Mouse (Mus musculus): Measurements from ENCODE around the gene Lin9. TPM values are rescaled to one million over a fixed set of nuclear protein-coding genes. Genes with fewer than 3 reads are reported as not detected.
"Not testable (repeated sequence)": the region's sequence is repeated elsewhere in the genome, so short reads cannot be mapped to it uniquely, and the experiment has no call there.

Gene Lin9
- 1.1 and 1.9 TPM in 2 replicates for polyA plus RNA-seq (2012; rRNA removed)

DNA sequence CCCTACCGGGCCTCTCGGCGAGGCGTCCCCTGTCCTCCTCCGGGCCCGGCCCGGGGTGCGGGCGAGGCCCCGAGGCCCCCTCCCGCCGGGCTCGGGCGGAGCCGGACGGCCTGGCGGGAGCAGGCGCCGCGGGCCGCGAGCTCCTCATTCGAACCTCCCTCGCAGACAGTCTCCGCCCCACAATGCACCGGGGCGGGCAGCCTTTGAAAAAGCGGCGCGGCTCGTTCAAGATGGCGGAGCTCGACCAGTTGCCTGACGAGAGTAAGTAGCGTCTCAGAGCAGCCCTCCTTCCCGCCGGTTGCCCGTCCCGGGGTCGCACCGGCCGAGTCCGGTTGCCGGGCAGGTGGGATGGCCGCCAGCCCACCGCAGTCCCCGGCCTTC, at the start of gene Lin9:
Gene Lin9 (plus strand): TSS at position 14 of the 381 bp plus-strand sequence.
- Histone ChIP-seq H3K4me3 (ENCODE audit: low read depth, low read length) (peak within 1 kb of the TSS; percentile 99), H3K36me3 (ENCODE audit: control insufficient read depth, insufficient read depth, low read length) (no peaks in the 10 kb centered on the region), H3K4me1 (ENCODE audit: control insufficient read depth, insufficient read depth, insufficient read length, low read length) (no peaks in the 10 kb centered on the region), H3K27ac (ENCODE audit: insufficient read depth, low read depth, low read length) (peak within 1 kb of the TSS; percentile 44), H3K27me3 (ENCODE audit: control insufficient read depth, insufficient read depth, low read length) (no peaks in the 10 kb centered on the region)
- TF ChIP-seq POLR2A (IDR thresholded peaks at IDR 0.05; ENCODE audit: low read depth, low read length): peak; percentile 54; the same call in 1 of the 2 replicates
- TF ChIP-seq CTCF (IDR thresholded peaks at IDR 0.05; ENCODE audit: extremely low read depth, insufficient read length, insufficient replicate concordance, low read depth, low read length): no peak
- under 1% methylated on average over 46 of the region's 47 CpGs for WGBS

DNA sequence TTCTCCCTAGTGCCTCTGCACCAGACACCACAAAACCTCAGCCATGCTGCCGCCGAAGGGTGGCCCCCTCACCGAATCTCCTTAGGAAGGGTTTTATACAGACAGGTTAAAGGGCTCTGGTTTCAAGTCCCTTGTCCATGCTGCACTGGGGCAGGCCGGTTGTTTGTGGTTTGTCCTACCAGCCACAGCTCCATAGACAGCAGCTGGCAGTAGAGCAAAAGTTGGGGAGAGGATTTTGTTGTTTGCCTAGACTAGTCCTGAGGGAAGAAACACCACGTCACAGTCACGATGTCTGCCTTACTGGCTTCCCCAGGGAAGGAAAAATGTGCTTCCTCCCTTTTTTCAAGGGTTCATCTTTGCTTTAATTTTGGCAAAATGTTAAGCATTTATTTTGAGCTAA, 40.4 kb upstream of the Lin9 start:
- H3K4me3 ChIP-seq (ENCODE audit: low read depth, low read length): no peak overlapping the region
- H3K36me3 ChIP-seq (ENCODE audit: control insufficient read depth, insufficient read depth, low read length): peaks cover 47% of the 10 kb centered on the region
- H3K27ac ChIP-seq (ENCODE audit: insufficient read depth, low read depth, low read length): no peak overlapping the region
- no peaks in the 10 kb centered on the region for H3K27me3 ChIP-seq (ENCODE audit: control insufficient read depth, insufficient read depth, low read length)
- H3K4me1 ChIP-seq (ENCODE audit: control insufficient read depth, insufficient read depth, insufficient read length, low read length): no peaks in the 10 kb centered on the region
- no peak for TF ChIP-seq CTCF (IDR thresholded peaks at IDR 0.05; ENCODE audit: extremely low read depth, insufficient read length, insufficient replicate concordance, low read depth, low read length)
- TF ChIP-seq POLR2A (IDR thresholded peaks at IDR 0.05; ENCODE audit: low read depth, low read length): no peak
- 84% methylated on average over 6 of the region's 6 CpGs for WGBS

DNA sequence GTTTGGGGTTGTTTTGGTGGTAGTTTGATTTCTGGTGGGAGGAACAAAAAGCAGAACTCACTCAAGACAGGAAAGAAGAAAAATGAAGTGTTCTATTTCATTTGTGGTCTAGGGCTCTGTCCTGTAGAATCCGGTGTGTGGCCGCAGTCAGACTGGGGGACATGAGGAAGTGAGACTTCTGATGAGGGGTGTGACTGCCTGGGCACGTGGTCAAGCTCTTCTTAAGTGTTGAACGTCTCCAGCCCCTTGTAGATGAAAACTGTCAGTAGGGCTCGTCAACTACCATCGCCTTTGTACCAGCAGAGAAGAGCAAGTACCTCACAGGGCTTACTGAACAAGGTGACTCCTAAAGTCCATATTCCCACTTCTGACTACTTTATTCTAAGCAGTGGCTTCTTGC, 39.1 kb upstream of the Lin9 start:
- Histone ChIP-seq H3K27me3 (ENCODE audit: control insufficient read depth, insufficient read depth, low read length) (no peaks in the 10 kb centered on the region), H3K36me3 (ENCODE audit: control insufficient read depth, insufficient read depth, low read length) (peaks cover 38% of the 10 kb centered on the region), H3K27ac (ENCODE audit: insufficient read depth, low read depth, low read length) (no peak overlapping the region), H3K4me1 (ENCODE audit: control insufficient read depth, insufficient read depth, insufficient read length, low read length) (no peaks in the 10 kb centered on the region), H3K4me3 (ENCODE audit: low read depth, low read length) (no peak overlapping the region)
- TF ChIP-seq CTCF (IDR thresholded peaks at IDR 0.05; ENCODE audit: extremely low read depth, insufficient read length, insufficient replicate concordance, low read depth, low read length) (no peak), POLR2A (IDR thresholded peaks at IDR 0.05; ENCODE audit: low read depth, low read length) (no peak)
- 79% methylated on average over 6 of the region's 6 CpGs for WGBS

DNA sequence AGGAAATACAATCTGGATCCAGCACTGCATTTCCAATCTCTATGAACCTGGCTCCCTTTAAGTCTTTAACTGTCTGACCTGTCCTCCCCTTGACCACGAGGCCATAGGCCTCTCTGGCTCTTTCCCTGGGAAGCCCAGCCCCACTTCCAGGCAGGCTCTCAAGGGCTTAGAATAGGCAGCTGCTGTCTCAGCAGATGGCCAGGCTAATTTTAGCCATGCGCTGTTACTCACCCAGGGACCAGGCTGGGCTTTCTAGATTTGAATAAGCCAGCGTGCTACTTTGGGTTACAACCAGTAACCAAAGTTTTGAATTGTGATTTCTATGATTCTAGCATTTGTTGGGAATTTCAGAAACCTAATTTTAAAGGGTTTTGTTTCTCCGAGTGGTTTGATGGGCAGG, 36.4 kb upstream of the Lin9 start:
- peaks cover 13% of the 10 kb centered on the region for H3K36me3 ChIP-seq (ENCODE audit: control insufficient read depth, insufficient read depth, low read length)
- no peaks in the 10 kb centered on the region for H3K4me1 ChIP-seq (ENCODE audit: control insufficient read depth, insufficient read depth, insufficient read length, low read length)
- H3K4me3 ChIP-seq (ENCODE audit: low read depth, low read length): no peak overlapping the region
- TF ChIP-seq POLR2A (IDR thresholded peaks at IDR 0.05; ENCODE audit: low read depth, low read length) (no peak), CTCF (IDR thresholded peaks at IDR 0.05; ENCODE audit: extremely low read depth, insufficient read length, insufficient replicate concordance, low read depth, low read length) (no peak)
- H3K27ac ChIP-seq (ENCODE audit: insufficient read depth, low read depth, low read length): no peak overlapping the region
- 69% methylated on average over 4 of the region's 4 CpGs for WGBS
- no peaks in the 10 kb centered on the region for H3K27me3 ChIP-seq (ENCODE audit: control insufficient read depth, insufficient read depth, low read length)

DNA sequence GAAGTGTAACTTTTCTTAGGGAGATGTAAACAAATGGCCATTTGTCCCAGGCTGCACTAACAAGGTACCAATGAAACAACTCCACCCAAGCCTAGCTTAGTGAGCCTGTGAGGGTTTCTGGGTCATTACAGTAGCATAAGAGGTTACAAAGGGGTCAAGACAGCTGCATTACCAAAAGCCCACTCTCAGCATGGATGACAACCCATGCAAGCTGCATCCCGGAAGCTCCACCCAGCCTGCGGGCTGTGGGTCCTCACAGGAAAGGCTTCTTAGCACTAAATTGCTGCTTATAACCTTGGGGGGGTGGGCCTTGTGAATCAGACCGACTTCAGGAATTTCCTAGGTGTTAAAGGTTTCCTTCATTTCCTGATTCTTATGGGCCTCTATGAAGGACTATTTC, 34.8 kb upstream of the Lin9 start:
- no peak for TF ChIP-seq POLR2A (IDR thresholded peaks at IDR 0.05; ENCODE audit: low read depth, low read length)
- TF ChIP-seq CTCF (IDR thresholded peaks at IDR 0.05; ENCODE audit: extremely low read depth, insufficient read length, insufficient replicate concordance, low read depth, low read length): no peak

DNA sequence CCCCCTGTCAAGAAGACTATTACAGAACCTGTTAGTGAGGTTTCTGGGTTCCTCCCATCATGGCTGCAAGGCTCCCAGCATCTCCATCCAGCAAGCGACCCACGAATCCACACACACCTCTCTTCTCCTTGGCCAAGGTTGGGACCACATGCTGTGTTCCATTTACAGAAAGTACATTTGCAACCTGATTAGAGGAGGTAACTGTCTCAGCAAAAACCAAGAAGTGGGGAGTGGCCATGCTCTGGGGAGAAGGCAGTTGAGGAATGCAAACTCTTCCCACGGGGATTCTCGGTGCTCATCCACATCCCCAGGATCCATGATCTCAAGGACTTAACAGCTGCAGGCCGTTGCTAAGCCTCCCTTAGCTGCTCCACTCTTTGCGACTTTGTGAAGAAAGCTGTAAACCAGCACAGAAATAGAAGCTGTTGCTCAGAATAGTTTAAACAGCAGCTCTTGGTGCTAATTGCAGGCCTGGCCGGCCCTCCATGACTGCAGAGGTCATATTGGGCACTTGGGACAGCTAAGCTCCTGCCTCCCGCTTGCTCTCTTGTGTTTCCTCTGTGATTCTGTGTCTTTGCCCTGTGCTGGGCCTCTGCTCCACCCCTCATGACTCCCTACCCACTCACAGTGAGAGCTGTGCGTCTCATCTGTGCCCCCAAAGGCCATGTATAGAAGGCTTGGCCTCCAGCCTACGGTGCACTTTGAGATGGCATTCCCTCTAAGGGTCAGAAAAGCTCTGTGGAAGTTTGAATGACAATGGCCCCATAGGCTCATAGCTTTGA, 34.0 kb upstream of the Lin9 start:
- peaks cover 4% of the 10 kb centered on the region for H3K36me3 ChIP-seq (ENCODE audit: control insufficient read depth, insufficient read depth, low read length)
- no peak overlapping the region for H3K27ac ChIP-seq (ENCODE audit: insufficient read depth, low read depth, low read length)
- no peak overlapping the region for H3K4me3 ChIP-seq (ENCODE audit: low read depth, low read length)
- TF ChIP-seq CTCF (IDR thresholded peaks at IDR 0.05; ENCODE audit: extremely low read depth, insufficient read length, insufficient replicate concordance, low read depth, low read length) (no peak), POLR2A (IDR thresholded peaks at IDR 0.05; ENCODE audit: low read depth, low read length) (no peak)
- no peaks in the 10 kb centered on the region for H3K27me3 ChIP-seq (ENCODE audit: control insufficient read depth, insufficient read depth, low read length)
- 76% methylated on average over 10 of the region's 10 CpGs for WGBS
- H3K4me1 ChIP-seq (ENCODE audit: control insufficient read depth, insufficient read depth, insufficient read length, low read length): no peaks in the 10 kb centered on the region

More for the DNA sequence above, 34.8 kb upstream of the Lin9 start:
- Histone ChIP-seq H3K36me3 (ENCODE audit: control insufficient read depth, insufficient read depth, low read length) (peaks cover 5% of the 10 kb centered on the region), H3K27ac (ENCODE audit: insufficient read depth, low read depth, low read length) (no peak overlapping the region), H3K4me1 (ENCODE audit: control insufficient read depth, insufficient read depth, insufficient read length, low read length) (no peaks in the 10 kb centered on the region), H3K27me3 (ENCODE audit: control insufficient read depth, insufficient read depth, low read length) (no peaks in the 10 kb centered on the region), H3K4me3 (ENCODE audit: low read depth, low read length) (no peak overlapping the region)
- WGBS: 59% methylated on average over 3 of the region's 3 CpGs

DNA sequence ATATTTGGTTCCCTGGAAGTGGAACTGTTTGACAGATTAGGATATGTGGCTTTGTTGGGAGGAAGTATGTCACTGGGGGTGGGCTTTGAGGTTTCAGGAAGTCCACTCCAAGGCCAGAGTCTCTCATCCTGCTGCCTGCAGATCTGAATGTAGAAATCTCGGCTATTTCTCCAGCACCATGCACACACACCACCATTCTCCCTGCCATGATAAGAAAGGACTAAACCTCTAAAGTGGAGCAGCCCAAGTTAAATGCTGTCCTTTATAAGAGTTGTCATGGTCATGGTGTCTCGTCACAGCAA, 33.4 kb upstream of the Lin9 start:
- Histone ChIP-seq H3K4me3 (ENCODE audit: low read depth, low read length) (no peak overlapping the region), H3K36me3 (ENCODE audit: control insufficient read depth, insufficient read depth, low read length) (peaks cover 2% of the 10 kb centered on the region; the same call in 1 of the 2 replicates), H3K4me1 (ENCODE audit: control insufficient read depth, insufficient read depth, insufficient read length, low read length) (no peaks in the 10 kb centered on the region), H3K27ac (ENCODE audit: insufficient read depth, low read depth, low read length) (no peak overlapping the region), H3K27me3 (ENCODE audit: control insufficient read depth, insufficient read depth, low read length) (no peaks in the 10 kb centered on the region)
- 89% methylated on average over 2 of the region's 2 CpGs for WGBS
- TF ChIP-seq POLR2A (IDR thresholded peaks at IDR 0.05; ENCODE audit: low read depth, low read length) (no peak), CTCF (IDR thresholded peaks at IDR 0.05; ENCODE audit: extremely low read depth, insufficient read length, insufficient replicate concordance, low read depth, low read length) (no peak)

DNA sequence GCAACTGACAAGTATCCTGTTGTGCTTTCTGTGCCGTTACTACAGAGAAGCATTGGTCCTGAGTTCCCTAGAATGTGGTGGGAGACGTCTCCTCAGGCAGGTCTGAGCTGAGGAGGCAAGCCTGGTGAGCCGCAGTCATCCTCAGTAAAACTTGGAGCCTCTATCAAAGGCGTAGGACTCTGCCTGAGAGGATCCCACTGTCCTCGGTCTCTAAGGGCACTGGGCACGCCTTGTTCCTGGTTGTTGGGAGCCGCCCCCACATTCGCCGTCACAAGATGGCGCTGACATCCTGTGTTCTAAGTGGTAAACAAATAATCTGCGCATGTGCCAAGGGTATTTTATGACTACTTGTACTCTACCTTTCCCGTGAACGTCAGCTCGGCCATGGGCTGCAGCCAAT, 29.1 kb upstream of the Lin9 start:
- not testable (repeated sequence) for H3K36me3 ChIP-seq (ENCODE audit: control insufficient read depth, insufficient read depth, low read length); H3K4me3 ChIP-seq (ENCODE audit: low read depth, low read length); H3K4me1 ChIP-seq (ENCODE audit: control insufficient read depth, insufficient read depth, insufficient read length, low read length); H3K27ac ChIP-seq (ENCODE audit: insufficient read depth, low read depth, low read length); H3K27me3 ChIP-seq (ENCODE audit: control insufficient read depth, insufficient read depth, low read length)
- WGBS: 95% methylated on average over 11 of the region's 14 CpGs

Data from small intestine, adult 2 months (tissue).